Mouse (Mus musculus) intestine, embryonic 16.5 days (tissue): ENCODE data around the gene Rab25. TPM values are rescaled to one million over a fixed set of nuclear protein-coding genes. Genes with fewer than 3 reads are reported as not detected.

Source experiments
- ATAC-seq: fragments of 200-750 bp; cut with Nextera tagmentation; 2 replicates; pipeline ENCODE4 v1.8.0; 2017; ENCODE audit warnings: moderate TSS enrichment, moderate library complexity
- H3K27ac ChIP-seq: fragments of 300-500 bp; sonication (generic); 2 replicates; pipeline ENCODE4 v1.5.1; 2014; ENCODE audit warnings: mild to moderate bottlenecking, low read length
- H3K27me3 ChIP-seq: fragments of 300-500 bp; sonication (generic); replicated peaks from 2 replicates; pipeline ENCODE4 v1.6.1; 2014; ENCODE audit warnings: low read length, control low read depth, mixed read lengths; ENCODE audit not compliant: control insufficient read depth, insufficient read depth
- H3K36me3 ChIP-seq: fragments of 300-500 bp; sonication (generic); 2 replicates; pipeline ENCODE4 v1.6.1; 2014; ENCODE audit warnings: low read length, control low read depth; ENCODE audit not compliant: control insufficient read depth, insufficient read depth
- H3K4me1 ChIP-seq: fragments of 300-500 bp; sonication (generic); 2 replicates; pipeline ENCODE4 v1.6.1; 2014; ENCODE audit warnings: low read length, control low read depth, mixed read lengths; ENCODE audit not compliant: control insufficient read depth, insufficient read depth
- H3K4me2 ChIP-seq: fragments of 300-500 bp; sonication (generic); 2 replicates; pipeline ENCODE4 v1.6.1; 2014; ENCODE audit warnings: low read depth, low read length, control low read depth
- H3K4me3 ChIP-seq: fragments of 300-500 bp; sonication (generic); 2 replicates; pipeline ENCODE4 v1.5.1; 2014; ENCODE audit warnings: mild to moderate bottlenecking, low read length
- H3K9ac ChIP-seq: fragments of 300-500 bp; sonication (generic); 2 replicates; pipeline ENCODE4 v1.6.1; 2014; ENCODE audit warnings: low read depth, low read length
- H3K9me3 ChIP-seq: fragments of 300-500 bp; sonication (generic); 2 replicates; pipeline ENCODE4 v1.6.1; 2016; ENCODE audit warnings: low read length, control low read depth; ENCODE audit not compliant: control insufficient read depth
- WGBS: fragments of 180-500 bp; shearing (Covaris S2); extraction: QIAGEN DNeasy Blood & Tissue Kit; methylation state at CpG from one replicate; pipeline ENCODE4 v1.1.7; 2014; 5-methylcytosine and 5-hydroxymethylcytosine counted together
- polyA plus RNA-seq: library from polyadenylated mRNA; unstranded; fragments of >200 nt; fragmentation: Nextera tagmentation; extraction: Ambion mirVana; gene quantifications from 2 replicates; pipeline ENCODE4 v1.2.1, GENCODE M21; 2015

The Rab25 gene
- polyA plus RNA-seq, 1 experiment from 2014 or later: 102 TPM

- Histone ChIP-seq H3K9ac (no peak overlapping the region), H3K36me3 (peaks cover 17% of the 10 kb centered on the region), H3K4me2 (no peak overlapping the region), H3K27ac (peak overlapping the region; percentile 74), H3K27me3 (no peaks in the 10 kb centered on the region), H3K4me3 (no peak overlapping the region), H3K9me3 (no peaks in the 10 kb centered on the region), H3K4me1 (peaks cover 8% of the 10 kb centered on the region; the same call in 1 of the 2 replicates)
- 91% methylated on average over 5 of the region's 5 CpGs for WGBS
- no peak for ATAC-seq
Observed at GRCm38 (mm10) chr3:88569694-88570093, 21.6 kb upstream of the Rab25 start.

- no peak overlapping the region for H3K9ac ChIP-seq
- H3K4me2 ChIP-seq: no peak overlapping the region
- ATAC-seq: peak; percentile 79
- WGBS: 87% methylated on average over 2 of the region's 2 CpGs
- H3K4me3 ChIP-seq: no peak overlapping the region
- H3K27me3 ChIP-seq: no peaks in the 10 kb centered on the region
- peaks cover 8% of the 10 kb centered on the region; the same call in 1 of the 2 replicates for H3K4me1 ChIP-seq
- H3K9me3 ChIP-seq: no peaks in the 10 kb centered on the region
- H3K36me3 ChIP-seq: peaks cover 23% of the 10 kb centered on the region
- H3K27ac ChIP-seq: peak overlapping the region; percentile 74
Observed at GRCm38 (mm10) chr3:88569093-88569492, 21.0 kb upstream of the Rab25 start.

DNA sequence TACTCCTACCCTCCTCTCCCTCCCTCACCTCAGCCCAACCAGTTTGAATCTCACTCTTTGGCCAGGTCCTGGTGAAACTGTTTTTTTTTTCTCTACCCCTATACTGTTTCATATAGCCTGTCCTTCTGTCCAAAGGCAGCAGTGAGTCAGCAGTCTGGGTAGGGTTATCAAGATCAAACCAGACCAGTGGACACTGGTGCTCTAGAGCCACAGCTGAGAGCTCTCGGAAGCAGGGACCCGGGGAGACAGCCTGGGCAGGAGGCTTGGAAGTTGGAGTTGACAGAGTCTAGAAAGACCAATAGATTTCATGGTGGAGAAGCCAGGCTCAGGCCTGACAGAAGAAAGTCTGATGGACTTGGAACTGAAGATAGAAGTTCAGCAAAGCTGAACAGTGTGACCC, 20.5 kb upstream of the Rab25 start:
- H3K9ac ChIP-seq: no peak overlapping the region
- H3K27ac ChIP-seq: peak overlapping the region; percentile 74
- H3K4me2 ChIP-seq: no peak overlapping the region
- no peaks in the 10 kb centered on the region for H3K27me3 ChIP-seq
- 94% methylated on average over 2 of the region's 2 CpGs for WGBS
- no peaks in the 10 kb centered on the region for H3K9me3 ChIP-seq
- ATAC-seq: peak; percentile 45
- no peak overlapping the region for H3K4me3 ChIP-seq
- peaks cover 27% of the 10 kb centered on the region for H3K36me3 ChIP-seq
- peaks cover 8% of the 10 kb centered on the region; the same call in 1 of the 2 replicates for H3K4me1 ChIP-seq

DNA sequence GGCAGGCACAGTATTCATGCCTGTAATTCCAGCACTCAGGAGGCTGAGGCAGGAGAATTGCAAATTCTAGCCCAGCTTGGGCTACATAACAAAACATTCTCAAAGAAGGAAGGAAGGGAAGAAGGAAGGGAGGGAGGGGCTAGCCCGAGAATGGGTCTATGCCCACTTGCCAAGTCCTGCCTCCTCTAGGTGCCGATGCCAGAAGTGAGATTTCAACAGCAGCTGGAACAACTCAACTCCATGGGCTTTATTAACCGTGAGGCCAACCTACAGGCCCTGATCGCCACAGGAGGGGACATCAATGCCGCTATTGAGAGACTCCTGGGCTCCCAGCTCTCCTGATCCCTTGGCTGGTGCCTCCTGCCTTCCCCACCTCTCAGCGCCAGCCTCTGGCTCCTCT, 19.8 kb upstream of the Rab25 start:
- 92% methylated on average over 6 of the region's 6 CpGs for WGBS
- Histone ChIP-seq H3K9ac (no peak overlapping the region), H3K27ac (peak overlapping the region; percentile 74; the same call in 1 of the 2 replicates)

GRCm38 (mm10) chr3:88566536-88567061, 18.5 kb upstream of the Rab25 start:
- peak overlapping the region; percentile 71 for H3K27ac ChIP-seq
- no peaks in the 10 kb centered on the region for H3K9me3 ChIP-seq
- H3K36me3 ChIP-seq: peaks cover 38% of the 10 kb centered on the region
- 59% methylated on average over 4 of the region's 4 CpGs for WGBS
- no peak overlapping the region for H3K4me2 ChIP-seq
- peak; percentile 73 for ATAC-seq
- no peak overlapping the region for H3K4me3 ChIP-seq
- H3K4me1 ChIP-seq: peaks cover 8% of the 10 kb centered on the region; the same call in 1 of the 2 replicates
- H3K9ac ChIP-seq: no peak overlapping the region
- H3K27me3 ChIP-seq: no peaks in the 10 kb centered on the region

More for the DNA sequence above, 19.8 kb upstream of the Rab25 start:
- Histone ChIP-seq H3K36me3 (peaks cover 33% of the 10 kb centered on the region), H3K4me3 (no peak overlapping the region), H3K4me2 (no peak overlapping the region), H3K27me3 (no peaks in the 10 kb centered on the region), H3K9me3 (no peaks in the 10 kb centered on the region), H3K4me1 (peaks cover 8% of the 10 kb centered on the region; the same call in 1 of the 2 replicates)
- no peak for ATAC-seq

GRCm38 (mm10) chr3:88566116-88566515, 18.0 kb upstream of the Rab25 start:
- Histone ChIP-seq H3K4me2 (no peak overlapping the region), H3K27me3 (no peaks in the 10 kb centered on the region), H3K27ac (peak overlapping the region; percentile 71), H3K36me3 (peaks cover 42% of the 10 kb centered on the region), H3K4me3 (no peak overlapping the region), H3K9me3 (no peaks in the 10 kb centered on the region), H3K4me1 (peaks cover 8% of the 10 kb centered on the region; the same call in 1 of the 2 replicates), H3K9ac (no peak overlapping the region)
- ATAC-seq: 0 out of 2 replicates have a peak, but pooled peaks have one; percentile 4
- 91% methylated on average over 3 of the region's 3 CpGs for WGBS

DNA sequence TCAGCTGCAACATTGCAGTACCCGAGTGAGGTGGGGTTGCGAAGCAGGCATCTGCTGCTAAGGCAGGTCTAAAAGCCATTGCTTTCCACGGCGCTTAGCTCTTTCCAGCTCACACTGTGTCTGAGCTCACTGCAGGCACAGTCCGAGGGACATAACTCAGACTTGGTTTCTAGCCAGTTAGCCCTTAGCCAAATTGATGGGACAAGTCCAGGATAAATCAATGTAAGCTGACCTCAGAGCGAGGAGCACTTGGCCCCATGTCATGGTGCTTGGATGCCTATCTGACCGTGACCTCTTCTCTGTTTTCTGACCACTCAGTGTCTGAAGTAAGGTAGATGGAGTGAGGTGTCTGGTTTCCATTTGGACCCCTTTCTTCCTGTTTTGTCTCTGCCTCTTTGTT, 15.9 kb upstream of the Rab25 start:
- no peak overlapping the region for H3K27ac ChIP-seq

DNA sequence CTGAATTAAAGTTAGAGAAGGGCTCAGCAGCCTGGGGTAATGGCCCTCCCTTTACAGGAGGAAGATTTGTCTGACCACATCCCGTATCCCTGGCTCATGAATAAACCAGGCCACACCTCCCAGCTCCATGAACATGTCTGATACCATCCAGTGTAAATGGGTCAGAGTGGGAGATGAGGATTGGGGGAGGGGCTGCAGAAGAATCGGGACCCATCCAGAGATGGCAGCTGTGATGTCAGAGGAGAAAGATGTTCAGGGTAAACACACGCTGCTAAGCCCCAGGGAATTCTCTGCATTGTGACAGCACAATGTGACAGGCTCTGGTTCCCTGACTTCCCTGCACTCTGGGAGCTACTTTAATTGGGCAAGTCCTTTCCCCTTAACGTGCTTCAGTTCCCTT, 15.3 kb upstream of the Rab25 start:
- ATAC-seq: no peak
- Histone ChIP-seq H3K9me3 (no peaks in the 10 kb centered on the region), H3K27ac (no peak overlapping the region), H3K4me2 (no peak overlapping the region), H3K36me3 (peaks cover 44% of the 10 kb centered on the region), H3K4me1 (peaks cover 8% of the 10 kb centered on the region; the same call in 1 of the 2 replicates), H3K27me3 (no peaks in the 10 kb centered on the region), H3K9ac (no peak overlapping the region), H3K4me3 (no peak overlapping the region)
- 63% methylated on average over 4 of the region's 4 CpGs for WGBS

More for the DNA sequence above, 15.9 kb upstream of the Rab25 start:
- Histone ChIP-seq H3K27me3 (no peaks in the 10 kb centered on the region), H3K4me1 (peaks cover 8% of the 10 kb centered on the region; the same call in 1 of the 2 replicates), H3K9ac (no peak overlapping the region), H3K9me3 (no peaks in the 10 kb centered on the region), H3K36me3 (peaks cover 46% of the 10 kb centered on the region), H3K4me3 (no peak overlapping the region), H3K4me2 (no peak overlapping the region)
- no peak for ATAC-seq
- WGBS: 81% methylated on average over 7 of the region's 7 CpGs

GRCm38 (mm10) chr3:88561989-88562388, 13.9 kb upstream of the Rab25 start:
- Histone ChIP-seq H3K36me3 (peaks cover 35% of the 10 kb centered on the region), H3K9me3 (no peaks in the 10 kb centered on the region), H3K27me3 (no peaks in the 10 kb centered on the region), H3K4me3 (no peak overlapping the region), H3K27ac (no peak overlapping the region), H3K4me1 (peaks cover 8% of the 10 kb centered on the region; the same call in 1 of the 2 replicates), H3K9ac (no peak overlapping the region), H3K4me2 (no peak overlapping the region)
- ATAC-seq: no peak
- WGBS: 71% methylated on average over 4 of the region's 4 CpGs

- no peak overlapping the region for H3K27ac ChIP-seq
- H3K4me1 ChIP-seq: peaks cover 12% of the 10 kb centered on the region
- H3K27me3 ChIP-seq: no peaks in the 10 kb centered on the region
- no peak overlapping the region for H3K4me3 ChIP-seq
- 93% methylated on average over 9 of the region's 9 CpGs for WGBS
- no peak overlapping the region for H3K4me2 ChIP-seq
- no peak overlapping the region for H3K9ac ChIP-seq
- H3K9me3 ChIP-seq: no peaks in the 10 kb centered on the region
- no peak for ATAC-seq
- H3K36me3 ChIP-seq: peaks cover 34% of the 10 kb centered on the region
Observed at GRCm38 (mm10) chr3:88559596-88559995, 11.5 kb upstream of the Rab25 start.
